Mouse (Mus musculus): Measurements from ENCODE around the gene Nrsn2. TPM values are rescaled to one million over a fixed set of nuclear protein-coding genes. Genes with fewer than 3 reads are reported as not detected.
A peak's percentile ranks its signal among the peaks of the same experiment; 100 is the strongest.

Gene Nrsn2
- not detected for total RNA-seq (2021)
- long read RNA-seq, experiment 1, result 0 reads
- long read RNA-seq, experiment 2, result 0 reads

DNA sequence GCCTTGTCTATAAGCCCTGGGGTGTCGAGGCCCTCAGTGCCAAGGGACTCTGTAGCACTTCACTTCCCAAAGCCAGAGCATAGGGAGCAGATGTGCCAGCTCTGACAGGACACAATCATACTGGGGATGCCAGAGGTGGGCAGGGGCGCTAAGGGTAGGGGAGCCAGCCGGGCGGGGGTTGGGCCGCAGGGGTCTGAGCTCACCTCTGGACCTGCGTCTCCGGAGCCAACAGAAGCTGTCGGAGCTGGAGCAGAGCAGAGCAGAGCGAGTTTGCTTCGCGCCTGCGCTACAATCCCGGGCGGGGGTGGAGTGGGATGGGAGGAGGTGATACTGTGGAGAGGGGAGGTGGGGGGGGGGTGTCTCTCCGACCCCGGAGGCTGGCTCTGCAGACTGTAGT, at the start of gene Nrsn2:
Gene Nrsn2 (minus strand): TSS at position 294 of the 397 bp plus-strand sequence.
- DNase-seq, result no peak

DNA sequence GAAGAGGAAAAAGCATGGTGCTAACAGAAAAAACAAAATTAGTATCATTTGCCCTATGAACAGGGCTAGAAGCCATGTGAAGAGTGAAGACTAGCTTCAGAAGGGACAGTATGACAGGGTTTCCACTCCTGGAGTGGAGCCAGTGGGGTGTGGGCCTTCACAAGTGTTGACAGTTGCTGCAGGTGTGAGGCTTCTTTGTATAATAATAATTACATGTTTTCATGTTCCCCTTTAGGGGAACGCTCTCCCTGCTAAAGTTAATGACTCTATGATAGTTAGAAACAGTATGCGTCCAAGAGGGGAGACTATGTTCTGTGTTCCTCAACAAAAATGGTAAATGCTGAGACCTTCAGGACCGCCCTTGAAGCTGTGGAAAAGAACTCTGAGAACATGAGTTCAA, 39.3 kb upstream of the Nrsn2 start:
- DNase-seq, result no peak

DNA sequence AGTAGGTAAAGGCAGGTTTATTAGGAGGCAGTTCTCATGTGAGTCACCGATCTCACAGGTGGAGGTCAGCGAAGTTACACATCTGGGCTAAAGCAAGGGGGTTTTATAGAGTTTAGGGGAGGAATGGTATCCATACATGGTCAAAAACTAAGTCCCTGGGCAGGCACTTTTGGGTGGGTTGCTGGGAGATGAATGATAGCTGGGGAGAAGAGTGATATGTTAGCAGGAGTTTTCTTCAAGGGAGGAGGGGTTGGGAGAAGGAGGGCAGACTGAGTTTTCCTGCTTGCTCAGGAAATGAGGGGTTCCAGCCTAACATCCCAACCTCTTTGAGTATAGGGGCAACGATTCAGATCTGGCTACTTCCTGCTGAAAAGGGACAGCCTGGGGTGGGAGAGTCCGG, 38.8 kb upstream of the Nrsn2 start, which contains the start of gene 6820408C15Rik:
Gene 6820408C15Rik (plus strand): TSS at position 301 of the 400 bp plus-strand sequence.
- DNase-seq, result no peak

DNA sequence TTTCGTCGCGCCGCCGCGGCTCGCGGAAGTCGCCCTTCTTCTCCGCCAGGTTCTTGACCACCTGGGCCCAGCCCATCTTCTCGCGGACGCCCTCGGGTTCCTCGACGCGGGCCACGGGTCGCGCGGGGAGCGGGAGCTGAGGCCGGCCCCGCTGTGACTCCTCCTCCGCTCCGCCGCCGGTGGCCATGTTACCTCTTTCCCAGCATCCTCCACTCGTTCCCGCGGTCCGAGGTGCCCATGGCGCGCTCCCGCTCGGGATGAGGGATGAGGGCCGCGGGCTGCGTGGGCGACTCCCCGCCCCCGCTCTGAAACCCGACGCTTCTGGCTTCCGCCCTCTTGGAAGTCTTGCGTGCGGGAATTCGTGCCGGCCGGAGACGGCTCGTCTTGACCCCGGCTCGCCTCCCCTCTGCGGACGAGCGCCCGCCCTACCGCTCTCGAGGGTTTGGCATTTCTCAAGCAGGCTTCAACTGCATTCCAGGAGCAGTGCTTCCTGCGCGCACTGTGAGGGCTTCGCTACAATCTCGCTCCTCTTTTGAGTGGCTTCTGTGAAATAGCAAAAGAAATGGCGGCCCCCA, 38.2 kb upstream of the Nrsn2 start, which contains the start of gene Zcchc3:
Gene Zcchc3 (minus strand): TSS at position 437 of the 575 bp plus-strand sequence.
- peak; percentile 80 for DNase-seq

DNA sequence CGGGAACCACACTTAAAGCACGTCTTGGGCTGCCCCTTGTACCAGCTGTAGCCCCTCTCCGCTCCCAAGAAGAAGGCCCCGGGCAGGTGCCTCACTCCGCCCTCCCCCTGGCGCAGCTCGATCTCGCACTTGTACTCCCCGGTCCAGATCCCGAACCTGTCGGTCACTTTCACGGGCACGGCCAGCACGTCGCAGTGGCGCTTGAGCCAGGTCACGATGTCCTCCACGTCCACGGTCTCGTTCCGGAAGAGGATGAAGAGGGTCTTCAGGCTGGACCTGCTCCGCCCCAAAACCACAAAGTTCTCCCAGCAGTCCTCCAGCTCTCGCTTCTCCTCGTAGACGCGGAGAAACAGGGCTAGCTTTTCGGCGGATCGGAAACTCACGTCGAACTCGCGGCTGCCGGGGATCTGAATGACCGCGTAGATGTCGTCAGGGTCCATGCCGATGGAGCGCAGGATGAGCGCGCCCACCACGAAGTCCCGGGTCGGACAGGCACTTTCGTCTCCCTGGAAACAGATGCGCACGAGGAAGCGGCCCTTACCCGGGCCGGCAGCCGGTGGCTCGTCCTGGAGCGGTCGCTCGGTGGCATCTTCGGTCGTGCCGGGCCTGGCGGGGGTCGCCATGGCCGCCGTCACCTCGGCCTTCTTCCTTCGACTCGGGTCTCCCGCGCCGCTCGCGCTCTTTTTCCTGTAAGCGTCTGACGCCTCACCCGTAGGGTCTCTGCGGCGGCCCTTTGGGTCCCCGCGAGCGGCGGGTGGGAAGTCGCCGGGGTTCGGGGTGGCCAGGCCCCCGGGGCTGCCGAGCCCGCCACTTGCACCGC, 37.5 kb upstream of the Nrsn2 start:
- DNase-seq, result no peak

DNA sequence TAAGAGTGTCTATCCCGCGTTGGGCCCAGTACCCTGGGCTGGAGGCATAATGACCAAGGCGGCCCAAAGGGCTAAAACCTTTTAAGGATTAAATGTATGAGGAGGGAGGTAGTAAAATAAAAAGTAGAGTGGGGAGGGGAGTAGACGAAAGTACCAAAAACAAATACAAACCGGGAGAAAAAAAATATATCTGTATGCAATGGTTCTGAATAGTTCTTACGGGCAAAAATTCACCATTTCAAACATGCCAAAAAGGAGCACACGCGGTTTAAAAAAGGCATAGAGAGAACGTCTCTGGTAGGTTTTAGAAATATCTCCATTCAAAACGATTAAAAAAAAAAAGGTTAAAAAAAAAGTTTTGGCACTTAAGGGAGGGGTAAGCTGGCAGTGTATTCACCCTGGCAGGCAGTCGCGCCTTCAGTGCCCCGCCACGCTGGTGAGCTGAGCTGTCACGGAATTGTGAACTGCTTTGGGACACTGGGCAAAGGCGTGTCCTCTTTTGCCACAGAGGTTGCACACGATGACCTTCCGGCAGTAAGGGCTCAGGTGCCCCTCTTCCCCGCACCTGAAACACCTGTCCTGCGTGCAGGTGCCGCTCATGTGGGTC, 36.8 kb upstream of the Nrsn2 start:
- no peak for DNase-seq

DNA sequence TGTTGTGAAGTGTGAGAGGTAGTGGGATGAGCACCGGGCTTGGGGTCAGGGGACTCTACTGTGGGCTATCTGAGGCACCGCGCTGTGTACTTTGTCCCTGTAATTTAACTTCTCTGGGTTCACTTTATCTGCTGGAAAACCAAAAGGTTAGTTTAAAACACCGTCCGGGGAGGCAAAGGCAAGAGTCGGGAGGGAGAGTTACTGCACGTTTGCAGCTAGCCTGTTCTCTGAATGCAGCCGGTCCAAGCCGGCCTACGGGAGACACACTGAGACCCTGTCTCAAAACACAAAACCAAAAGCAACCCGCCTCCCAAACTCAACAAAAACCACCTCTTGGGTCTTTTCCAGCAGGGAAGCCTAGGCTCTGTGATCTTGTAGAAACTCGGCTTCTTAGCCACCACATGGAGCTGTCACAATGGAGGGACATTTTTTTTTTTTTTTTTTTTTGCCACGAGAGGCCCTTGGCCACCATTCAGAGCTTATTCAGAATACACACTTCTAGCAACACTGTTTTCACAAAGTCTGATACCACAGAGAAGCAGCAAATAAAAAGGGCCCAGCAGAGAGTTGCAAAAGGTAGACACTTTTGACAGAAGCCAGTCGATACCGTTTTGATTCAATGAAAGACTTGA, 36.2 kb upstream of the Nrsn2 start:
- DNase-seq, result no peak

DNA sequence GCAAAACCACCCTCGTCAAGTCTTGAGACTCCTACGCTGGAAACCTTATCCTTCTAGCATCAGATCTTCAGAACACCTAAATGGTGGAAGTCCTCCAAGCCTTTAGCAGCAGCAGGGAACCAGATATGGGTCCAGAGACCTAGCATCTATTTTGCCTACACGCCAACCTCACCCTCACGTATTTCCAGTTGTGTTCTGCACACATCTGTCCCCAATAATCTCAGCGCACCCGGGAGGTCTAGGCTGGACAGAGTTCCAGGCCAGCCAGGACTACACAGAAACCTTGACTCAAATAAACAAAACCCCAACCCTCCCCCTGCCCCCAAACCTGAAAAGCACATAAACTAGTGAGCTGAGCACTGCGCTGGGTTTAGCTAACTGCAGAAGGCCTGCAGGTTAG, 35.0 kb upstream of the Nrsn2 start:
- DNase-seq, result no peak

DNA sequence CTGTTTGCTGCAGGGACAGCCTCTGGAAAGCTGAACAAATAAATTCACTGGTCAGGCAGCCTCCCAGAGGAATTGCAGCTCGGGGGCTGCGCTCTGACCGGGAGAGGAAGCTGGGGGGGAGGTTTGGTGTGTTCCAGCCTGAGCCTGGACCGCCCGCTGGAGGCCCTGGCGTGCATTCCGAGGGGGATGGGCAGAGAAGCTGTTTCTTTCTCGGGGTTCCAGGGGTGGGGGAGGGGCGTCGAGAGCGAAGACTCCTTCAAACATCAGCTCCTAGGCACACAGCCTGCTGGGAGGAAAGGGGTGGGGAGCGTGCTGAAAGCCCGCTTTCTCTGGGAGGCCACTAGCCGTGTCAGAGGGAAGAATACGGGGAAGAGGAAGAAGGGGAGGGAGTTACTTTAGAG, 34.5 kb upstream of the Nrsn2 start:
- DNase-seq, result peak; percentile 80

DNA sequence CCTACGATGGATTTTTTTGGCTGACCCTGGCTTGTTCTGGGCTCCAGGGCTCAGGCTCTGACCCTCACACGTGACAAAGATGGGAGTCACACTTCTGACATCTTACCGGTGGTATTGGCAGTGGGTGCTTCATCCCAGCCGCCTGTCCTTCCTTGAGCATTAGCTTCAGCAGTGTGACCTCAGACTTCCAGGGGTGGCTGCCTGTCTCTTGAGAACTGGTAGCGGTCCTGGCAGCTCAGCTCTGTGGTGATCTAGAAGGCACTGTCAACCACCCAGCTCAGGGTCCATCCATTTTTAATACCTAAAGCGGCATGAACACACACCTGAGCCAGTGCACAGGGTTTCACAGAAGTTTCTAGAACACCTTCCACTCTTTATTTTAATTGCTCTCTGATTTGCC, 33.3 kb upstream of the Nrsn2 start:
- no peak for DNase-seq

DNA sequence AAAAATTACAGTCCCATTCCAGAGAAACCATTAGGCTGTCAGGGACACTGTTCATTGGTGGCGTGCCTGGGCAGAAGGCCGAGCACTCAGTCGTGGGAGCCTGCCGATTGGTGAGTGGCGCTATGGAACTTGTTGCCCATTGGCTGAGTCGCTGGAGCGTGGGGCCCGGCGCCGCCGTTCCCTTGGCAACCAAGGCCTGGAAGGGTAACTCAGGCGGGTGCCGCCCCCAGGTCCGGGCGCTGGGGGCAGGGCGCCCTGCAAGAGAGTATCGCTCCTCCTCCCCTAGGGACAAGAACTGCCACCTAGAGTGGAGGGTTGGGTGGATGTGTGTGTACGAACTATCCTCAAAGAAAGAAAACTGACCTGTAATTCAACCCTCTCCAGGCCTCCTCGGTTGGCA, 29.7 kb upstream of the Nrsn2 start:
- DNase-seq, result peak; percentile 95

DNA sequence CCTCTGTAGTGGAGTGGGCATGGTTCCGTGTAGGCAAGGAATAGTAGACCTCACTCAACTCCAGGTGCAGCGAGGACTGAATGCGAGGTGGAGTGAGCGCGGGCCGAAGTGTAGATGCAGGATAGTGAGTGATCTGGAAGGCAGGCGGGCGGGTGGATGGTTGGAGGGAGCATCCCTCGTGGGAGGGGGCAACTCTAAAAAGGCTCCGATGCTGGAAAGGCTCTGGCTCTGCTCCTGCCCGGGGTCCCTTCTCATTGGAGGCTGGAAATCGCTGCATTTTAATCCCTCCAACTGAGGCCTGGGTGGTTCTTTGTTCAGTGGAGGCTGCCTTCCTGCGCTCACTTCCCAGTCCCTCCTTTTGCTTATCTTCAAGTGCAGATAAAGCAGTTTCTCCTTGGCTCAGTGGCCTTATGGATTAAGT, 22.7 kb upstream of the Nrsn2 start:
- no peak for DNase-seq

DNA sequence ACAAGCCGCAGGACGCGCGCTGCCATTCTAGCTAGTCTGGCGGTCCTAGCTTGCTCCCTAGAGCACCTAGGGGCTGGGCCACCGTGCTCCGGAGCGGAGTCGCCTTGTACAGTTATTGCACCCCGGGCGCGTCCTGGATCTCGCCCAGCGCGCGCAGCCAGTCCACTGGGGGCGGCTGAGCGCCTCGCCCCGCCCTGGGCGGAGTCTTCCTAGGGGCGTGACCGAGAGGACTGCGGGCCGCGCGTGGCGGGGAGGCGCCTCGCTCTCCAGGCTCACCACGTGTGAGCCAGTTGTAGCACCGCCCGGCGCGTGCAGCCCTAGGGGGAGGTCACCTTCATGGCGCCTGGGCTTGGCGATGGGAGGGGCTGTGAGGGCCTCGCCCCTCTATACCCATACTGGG, 22.3 kb upstream of the Nrsn2 start:
- DNase-seq, result peak; percentile 91

DNA sequence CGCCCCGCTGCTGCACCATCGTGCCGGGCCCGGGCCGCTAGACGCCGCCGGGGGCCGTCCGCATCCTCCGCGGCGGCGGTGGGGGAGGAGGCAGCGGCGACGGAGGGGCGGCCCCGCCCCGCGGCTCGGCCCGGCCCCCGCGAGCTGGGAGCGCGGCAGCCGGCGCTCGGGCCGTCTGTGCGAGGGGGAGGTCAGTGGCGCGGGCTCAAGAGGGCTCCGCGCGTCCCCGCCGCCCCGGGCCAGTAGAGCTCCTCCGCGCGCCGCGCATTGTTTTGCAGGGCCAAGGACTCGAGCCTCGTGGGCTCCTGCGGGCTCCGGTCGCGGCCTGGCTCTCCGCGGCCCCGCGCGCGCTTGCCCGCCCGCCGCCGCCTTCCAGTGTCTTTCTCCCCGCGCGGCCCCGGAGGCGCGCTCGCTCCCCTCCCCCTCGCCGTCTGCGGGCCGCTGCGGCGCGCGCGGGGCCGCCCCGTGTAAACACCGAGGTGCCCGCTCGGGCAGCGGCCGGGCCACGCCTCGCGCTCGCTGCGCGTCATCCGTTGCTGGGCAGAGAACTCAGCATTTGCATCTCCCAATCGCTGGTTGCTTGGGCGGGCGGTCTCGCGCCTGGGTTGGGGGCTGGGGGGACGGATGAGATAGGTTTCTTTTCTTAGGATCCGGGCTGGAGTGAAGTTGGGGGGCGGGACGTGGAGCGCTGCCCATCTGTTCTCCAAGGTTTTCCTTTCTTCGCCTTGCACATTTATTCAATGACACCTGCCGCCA, 21.4 kb upstream of the Nrsn2 start, which contains the start of gene Sox12:
Gene Sox12 (minus strand): TSS at position 384 of the 756 bp plus-strand sequence.
- DNase-seq, result peak; percentile 90

DNA sequence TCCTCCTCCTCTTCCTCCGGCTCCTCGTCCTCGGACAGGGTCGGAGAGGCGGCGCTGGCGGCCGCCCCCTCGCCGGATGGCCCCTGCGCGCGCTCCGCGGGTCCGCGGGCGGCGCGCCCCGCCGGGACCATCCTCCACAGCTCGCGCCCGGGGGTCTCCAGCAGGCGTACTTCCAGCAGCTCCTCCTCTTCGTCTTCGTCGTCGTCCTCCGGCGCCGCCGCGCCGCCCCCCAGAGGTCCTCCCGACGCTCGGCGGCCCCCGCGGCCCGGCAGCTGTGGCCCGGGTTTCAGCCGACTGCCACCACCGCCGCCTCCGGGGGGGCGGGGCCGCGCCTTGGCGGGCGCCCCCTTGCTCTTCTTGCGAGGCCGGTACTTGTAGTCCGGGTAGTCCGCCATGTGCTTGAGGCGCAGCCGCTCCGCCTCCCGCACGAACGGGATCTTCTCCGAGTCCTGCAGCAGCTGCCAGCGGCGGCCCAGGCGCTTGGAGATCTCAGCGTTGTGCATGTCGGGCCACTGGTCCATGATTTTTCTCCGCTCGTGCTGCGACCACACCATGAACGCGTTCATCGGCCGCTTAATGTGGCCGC, 20.7 kb upstream of the Nrsn2 start:
- peak; percentile 85 for DNase-seq

DNA sequence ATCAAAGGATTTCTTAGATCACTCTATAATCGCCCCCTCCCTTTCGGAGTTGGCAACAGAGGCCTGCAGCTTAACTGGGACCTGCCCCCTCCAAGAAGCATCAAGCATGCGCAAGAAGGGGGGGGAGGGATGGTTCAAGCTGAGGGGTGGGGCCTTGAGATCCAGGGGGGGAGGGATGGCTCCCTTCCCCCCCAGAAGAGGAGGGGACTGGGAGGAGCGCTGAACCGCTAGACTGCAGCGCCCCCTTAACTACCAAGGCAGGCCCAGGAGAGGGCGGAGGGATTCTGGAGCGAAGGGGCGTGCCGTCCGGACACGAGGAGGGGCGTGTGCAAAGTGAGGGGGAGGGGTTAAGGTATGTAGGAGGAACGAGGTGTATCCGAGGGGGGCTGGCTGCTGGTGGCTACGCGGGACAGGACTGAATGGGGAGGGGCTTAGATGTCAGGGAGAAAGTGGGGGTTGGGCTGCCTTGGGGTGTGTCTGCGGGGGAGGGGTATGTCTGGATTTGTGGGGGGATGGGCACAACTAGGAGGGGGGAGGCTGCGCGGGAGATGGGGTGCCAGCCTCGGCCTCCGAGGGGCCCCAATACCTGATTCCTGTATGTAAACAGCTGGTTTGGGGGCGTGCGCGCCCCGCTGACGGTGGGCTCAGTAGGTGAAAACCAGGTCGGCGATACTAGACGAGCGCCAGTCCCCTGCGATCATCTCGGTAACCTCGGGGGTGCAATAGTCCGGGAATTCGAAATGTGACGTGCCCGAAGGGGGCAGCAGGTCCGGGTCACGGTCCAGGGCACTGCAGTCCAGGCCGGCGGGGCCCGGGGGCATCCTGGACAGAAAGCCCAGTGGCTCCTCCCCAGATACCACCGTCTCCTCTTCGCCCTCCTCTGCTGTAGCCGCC, 19.9 kb upstream of the Nrsn2 start:
- DNase-seq, result peak; percentile 84

DNA sequence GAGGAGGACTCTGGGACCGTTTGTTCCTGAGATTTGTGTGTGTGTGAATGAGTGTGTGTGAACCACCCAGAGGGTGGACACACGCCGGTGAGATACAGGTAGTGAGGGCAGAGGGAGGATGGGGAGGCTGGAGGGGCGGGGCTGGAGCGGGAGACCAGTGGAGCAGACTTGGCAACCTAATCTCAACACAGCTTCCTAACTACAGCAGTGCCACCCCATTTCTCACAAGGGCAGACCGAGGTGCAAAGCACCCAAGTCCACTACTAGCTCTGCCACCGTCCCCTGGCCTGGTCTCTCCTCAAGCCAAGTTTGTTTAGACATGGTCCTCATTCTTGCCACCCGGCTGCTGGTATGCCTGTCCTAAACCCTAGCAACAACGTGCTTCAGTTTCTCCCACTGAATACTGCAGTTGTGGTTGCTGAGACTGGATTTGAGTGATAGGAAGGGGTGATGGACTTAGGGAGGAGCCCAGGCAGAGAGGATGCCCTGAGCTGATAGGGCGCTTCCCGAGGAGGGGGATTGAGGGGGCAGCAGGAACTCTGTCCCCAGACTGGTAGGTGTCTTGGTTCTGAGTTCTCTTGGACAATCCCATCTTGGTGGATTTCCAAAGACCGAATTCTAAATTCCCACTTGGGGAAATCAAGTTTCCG, 19.0 kb upstream of the Nrsn2 start:
- no peak for DNase-seq

DNA sequence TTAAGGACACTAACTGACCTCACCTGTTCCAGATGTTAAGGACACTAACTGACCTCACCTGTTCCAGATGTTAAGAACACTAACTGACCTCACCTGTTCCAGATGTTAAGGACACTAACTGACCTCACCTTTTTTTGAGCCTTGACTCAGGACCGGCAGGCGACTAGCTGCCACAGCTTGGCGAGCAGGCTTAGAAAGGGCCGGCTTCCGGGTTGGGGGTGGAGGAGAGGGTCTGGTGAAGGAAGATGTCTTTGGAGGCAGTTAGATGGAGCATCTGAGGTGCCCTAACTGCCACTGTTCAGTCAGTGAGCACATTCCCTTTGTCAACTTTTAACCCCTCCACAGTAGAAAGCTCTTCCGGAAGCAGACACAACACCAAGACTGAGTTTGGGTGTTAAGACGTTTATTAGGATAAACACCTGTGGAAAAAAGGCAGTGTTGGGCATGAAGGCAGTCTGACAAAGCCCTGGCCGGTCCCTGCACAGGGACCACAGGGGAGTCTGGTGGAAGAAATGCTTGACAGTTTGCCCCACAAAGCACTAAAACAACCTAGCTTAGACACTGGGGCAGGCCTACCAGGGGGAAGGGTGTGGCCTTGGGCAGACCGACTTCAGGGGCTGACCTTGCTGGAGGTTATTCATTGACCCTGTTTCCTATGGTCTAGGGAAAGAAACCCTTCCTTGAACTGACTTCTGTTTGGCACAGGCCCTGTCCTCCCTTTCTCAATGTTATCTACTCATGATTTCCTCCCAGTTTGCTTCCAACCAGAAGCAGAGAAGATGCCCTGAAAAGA, 17.0 kb upstream of the Nrsn2 start:
- no peak for DNase-seq

DNA sequence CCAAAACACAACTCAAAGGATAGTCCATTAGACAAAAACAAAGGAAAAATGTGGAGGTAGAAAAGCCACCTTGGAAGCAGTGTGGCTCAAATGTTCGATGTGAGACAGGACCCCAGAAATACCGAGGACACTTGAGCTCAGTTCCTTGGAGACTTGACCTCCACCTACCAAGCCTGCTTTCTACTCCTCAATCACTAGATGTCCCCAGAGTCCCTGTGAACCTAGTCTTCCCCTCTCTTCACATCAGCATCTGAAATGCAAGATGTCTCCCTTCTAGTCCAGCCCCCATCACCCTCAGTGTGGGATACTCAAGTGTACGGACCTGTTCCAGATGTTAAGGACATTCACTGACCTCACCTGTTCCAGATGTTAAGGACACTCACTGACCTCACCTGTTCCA, 16.3 kb upstream of the Nrsn2 start:
- DNase-seq, result no peak
